Mouse (Mus musculus) heart, embryonic 16.5 days (tissue): Measurements from ENCODE around the gene 2010300C02Rik. TPM values are rescaled to one million over a fixed set of nuclear protein-coding genes. Genes with fewer than 3 reads are reported as not detected.

Experiments
- ATAC-seq: fragments of 200-750 bp; cut with Nextera tagmentation; replicated peaks from 2 replicates; pipeline ENCODE4 v1.8.0; 2017; ENCODE audit warnings: moderate number of reproducible peaks; ENCODE audit not compliant: insufficient read depth, low FRiP score; ENCODE audit errors: extremely low read depth
- H3K27ac ChIP-seq: fragments of 300-500 bp; sonication (generic); 2 replicates; pipeline ENCODE4 v1.5.1; 2014; ENCODE audit warnings: mild to moderate bottlenecking, low read length, control low read depth, moderate library complexity
- H3K27me3 ChIP-seq: fragments of 300-500 bp; sonication (generic); 2 replicates; pipeline ENCODE4 v1.6.1; 2014; ENCODE audit warnings: low read length, mixed read lengths; ENCODE audit not compliant: control insufficient read depth, insufficient read depth
- H3K36me3 ChIP-seq: fragments of 300-500 bp; sonication (generic); 2 replicates; pipeline ENCODE4 v1.6.1; 2014; ENCODE audit not compliant: control insufficient read depth, insufficient read depth
- H3K4me1 ChIP-seq: fragments of 300-500 bp; sonication (generic); 2 replicates; pipeline ENCODE4 v1.6.1; 2014; ENCODE audit warnings: low read length, mixed read lengths; ENCODE audit not compliant: control insufficient read depth, insufficient read depth
- H3K4me2 ChIP-seq: fragments of 300-500 bp; sonication (generic); 2 replicates; pipeline ENCODE4 v1.6.1; 2014; ENCODE audit warnings: low read depth, mild to moderate bottlenecking, control low read depth, low read length
- H3K4me3 ChIP-seq: fragments of 300-500 bp; sonication (generic); 2 replicates; pipeline ENCODE4 v1.5.1; 2014; ENCODE audit warnings: mild to moderate bottlenecking, control low read depth, low read length
- H3K9ac ChIP-seq: fragments of 300-500 bp; sonication (generic); 2 replicates; pipeline ENCODE4 v1.6.1; 2014; ENCODE audit warnings: low read length, control low read depth
- H3K9me3 ChIP-seq: fragments of 300-500 bp; sonication (generic); replicated peaks from 2 replicates; pipeline ENCODE4 v1.6.1; 2016; ENCODE audit warnings: low read length; ENCODE audit not compliant: control insufficient read depth
- WGBS: fragments of 180-500 bp; shearing (Covaris S2); extraction: QIAGEN DNeasy Blood & Tissue Kit; methylation state at CpG from one replicate; pipeline ENCODE4 v1.1.7; 2014; 5-methylcytosine and 5-hydroxymethylcytosine counted together
- polyA plus RNA-seq: library from polyadenylated mRNA; unstranded; fragments of >200 nt; fragmentation: Nextera tagmentation; extraction: Ambion mirVana; gene quantifications from 2 replicates; pipeline ENCODE4 v1.2.1, GENCODE M21; 2015

The 2010300C02Rik gene
- polyA plus RNA-seq, 1 experiment from 2014 or later, result 4.5 TPM

- ATAC-seq, result no peak
- H3K27ac ChIP-seq, result peak overlapping the region; percentile 14; the same call in 1 of the 2 replicates
Observed at GRCm38 (mm10) chr1:37698852-37699439, 20.9 kb downstream of the 2010300C02Rik start.

GRCm38 (mm10) chr1:37698186-37698839 lies 21.6 kb downstream of the 2010300C02Rik start:
- no peak overlapping the region for H3K4me3 ChIP-seq
- ATAC-seq, result no peak
- H3K4me1 ChIP-seq, result peaks cover 40% of the 10 kb centered on the region
- H3K36me3 ChIP-seq, result no peaks in the 10 kb centered on the region
- no peak overlapping the region for H3K9ac ChIP-seq
- H3K4me2 ChIP-seq, result no peak overlapping the region
- WGBS, result 47% methylated on average over 8 of the region's 8 CpGs
- peak overlapping the region; percentile 14; the same call in 1 of the 2 replicates for H3K27ac ChIP-seq
- no peaks in the 10 kb centered on the region for H3K9me3 ChIP-seq
- H3K27me3 ChIP-seq, result no peaks in the 10 kb centered on the region

More at GRCm38 (mm10) chr1:37698852-37699439, 20.9 kb downstream of the 2010300C02Rik start:
- WGBS, result 44% methylated on average over 5 of the region's 5 CpGs
- H3K4me1 ChIP-seq, result peaks cover 39% of the 10 kb centered on the region
- H3K4me3 ChIP-seq, result no peak overlapping the region
- H3K27me3 ChIP-seq, result no peaks in the 10 kb centered on the region
- no peak overlapping the region for H3K4me2 ChIP-seq
- H3K36me3 ChIP-seq, result no peaks in the 10 kb centered on the region
- H3K9me3 ChIP-seq, result no peaks in the 10 kb centered on the region
- H3K9ac ChIP-seq, result no peak overlapping the region

- Histone ChIP-seq H3K27me3 (no peaks in the 10 kb centered on the region), H3K4me1 (peaks cover 40% of the 10 kb centered on the region), H3K27ac (peak overlapping the region; percentile 35; the same call in 1 of the 2 replicates), H3K36me3 (no peaks in the 10 kb centered on the region), H3K9ac (no peak overlapping the region), H3K9me3 (no peaks in the 10 kb centered on the region), H3K4me3 (no peak overlapping the region), H3K4me2 (no peak overlapping the region)
- 0 out of 2 replicates have a peak, but pooled peaks have one; percentile 53 for ATAC-seq
- 29% methylated on average over 3 of the region's 3 CpGs for WGBS
Observed at GRCm38 (mm10) chr1:37696918-37697317, 23.0 kb downstream of the 2010300C02Rik start.

GRCm38 (mm10) chr1:37695732-37696131 lies 24.2 kb downstream of the 2010300C02Rik start:
- no peaks in the 10 kb centered on the region for H3K36me3 ChIP-seq
- H3K4me3 ChIP-seq, result no peak overlapping the region
- no peak overlapping the region for H3K27ac ChIP-seq
- H3K4me2 ChIP-seq, result no peak overlapping the region
- peaks cover 40% of the 10 kb centered on the region for H3K4me1 ChIP-seq
- ATAC-seq, result no peak
- H3K9me3 ChIP-seq, result no peaks in the 10 kb centered on the region
- WGBS, result 72% methylated on average over 9 of the region's 9 CpGs
- H3K9ac ChIP-seq, result no peak overlapping the region
- H3K27me3 ChIP-seq, result no peaks in the 10 kb centered on the region

- no peaks in the 10 kb centered on the region for H3K36me3 ChIP-seq
- H3K4me3 ChIP-seq, result no peak overlapping the region
- peak overlapping the region; percentile 17; the same call in 1 of the 2 replicates for H3K27ac ChIP-seq
- H3K4me2 ChIP-seq, result no peak overlapping the region
- H3K27me3 ChIP-seq, result no peaks in the 10 kb centered on the region
- H3K4me1 ChIP-seq, result peaks cover 40% of the 10 kb centered on the region
- H3K9ac ChIP-seq, result no peak overlapping the region
- no peak for ATAC-seq
- no peaks in the 10 kb centered on the region for H3K9me3 ChIP-seq
- WGBS, result 20% methylated on average over 8 of the region's 8 CpGs
Observed at GRCm38 (mm10) chr1:37694417-37694816, 25.5 kb downstream of the 2010300C02Rik start.

- Histone ChIP-seq H3K4me2 (no peak overlapping the region), H3K9ac (no peak overlapping the region), H3K27me3 (no peaks in the 10 kb centered on the region), H3K36me3 (no peaks in the 10 kb centered on the region), H3K4me1 (peaks cover 26% of the 10 kb centered on the region), H3K4me3 (no peak overlapping the region), H3K27ac (no peak overlapping the region), H3K9me3 (no peaks in the 10 kb centered on the region)
- WGBS, result 46% methylated on average over 8 of the region's 8 CpGs
- ATAC-seq, result no peak
Observed at GRCm38 (mm10) chr1:37691179-37691578, 28.7 kb downstream of the 2010300C02Rik start.

GRCm38 (mm10) chr1:37690665-37691064 lies 29.2 kb downstream of the 2010300C02Rik start:
- Histone ChIP-seq H3K4me1 (peaks cover 21% of the 10 kb centered on the region), H3K4me2 (no peak overlapping the region), H3K27ac (no peak overlapping the region), H3K4me3 (no peak overlapping the region), H3K9me3 (no peaks in the 10 kb centered on the region), H3K36me3 (no peaks in the 10 kb centered on the region), H3K27me3 (no peaks in the 10 kb centered on the region), H3K9ac (no peak overlapping the region)
- ATAC-seq, result no peak
- 74% methylated on average over 5 of the region's 5 CpGs for WGBS

- no peak for ATAC-seq
- no peak overlapping the region for H3K27ac ChIP-seq
- no peak overlapping the region for H3K4me2 ChIP-seq
Observed at GRCm38 (mm10) chr1:37689730-37690129, 30.2 kb downstream of the 2010300C02Rik start.

GRCm38 (mm10) chr1:37688351-37688750 lies 31.5 kb downstream of the 2010300C02Rik start:
- no peak overlapping the region for H3K4me2 ChIP-seq
- H3K9me3 ChIP-seq, result no peaks in the 10 kb centered on the region
- ATAC-seq, result 0 out of 2 replicates have a peak, but pooled peaks have one; percentile 20
- no peaks in the 10 kb centered on the region for H3K27me3 ChIP-seq
- no peaks in the 10 kb centered on the region for H3K36me3 ChIP-seq
- 63% methylated on average over 8 of the region's 8 CpGs for WGBS
- peaks cover 12% of the 10 kb centered on the region for H3K4me1 ChIP-seq
- no peak overlapping the region for H3K4me3 ChIP-seq
- H3K27ac ChIP-seq, result peak overlapping the region; percentile 66; the same call in 1 of the 2 replicates
- H3K9ac ChIP-seq, result no peak overlapping the region

More at GRCm38 (mm10) chr1:37689730-37690129, 30.2 kb downstream of the 2010300C02Rik start:
- H3K27me3 ChIP-seq, result no peaks in the 10 kb centered on the region
- peaks cover 20% of the 10 kb centered on the region for H3K4me1 ChIP-seq
- 83% methylated on average over 6 of the region's 6 CpGs for WGBS
- no peak overlapping the region for H3K4me3 ChIP-seq
- H3K9me3 ChIP-seq, result no peaks in the 10 kb centered on the region
- H3K36me3 ChIP-seq, result no peaks in the 10 kb centered on the region
- H3K9ac ChIP-seq, result no peak overlapping the region
